Mouse (Mus musculus) G1E (cell line): ENCODE results near the gene Cpxm1. TPM values are rescaled to one million over a fixed set of nuclear protein-coding genes. Genes with fewer than 3 reads are reported as not detected.

Source experiments
- ATAC-seq: 2 replicates; pipeline ENCODE4 v1.8.0; 2016; ENCODE audit warnings: mild to moderate bottlenecking; ENCODE audit not compliant: insufficient number of reproducible peaks, poor library complexity, low FRiP score, severe bottlenecking; ENCODE audit errors: extremely low read depth
- DNase-seq: peaks from one replicate; pipeline ENCODE4 v3.0.0; 2012; ENCODE audit warnings: low spot score
- H3K27me3 ChIP-seq: 2 replicates; pipeline ENCODE4 v1.6.1; 2012; ENCODE audit warnings: mild to moderate bottlenecking, low read length, inconsistent platforms; ENCODE audit not compliant: insufficient read depth
- H3K36me3 ChIP-seq: replicated peaks from 2 replicates; pipeline ENCODE3; 2012; ENCODE audit warnings: mild to moderate bottlenecking, inconsistent platforms
- H3K4me1 ChIP-seq: 2 replicates; pipeline ENCODE4 v1.6.1; 2012; ENCODE audit warnings: low read depth, low read length, inconsistent platforms, mixed read lengths; ENCODE audit not compliant: insufficient read depth
- H3K4me3 ChIP-seq: 2 replicates; pipeline ENCODE4 v1.5.1; 2012; ENCODE audit warnings: low read depth, mild to moderate bottlenecking, inconsistent platforms, low read length, moderate library complexity, mixed read lengths
- H3K9me3 ChIP-seq: replicated peaks from 2 replicates; pipeline ENCODE4 v1.6.1; 2012; ENCODE audit warnings: inconsistent platforms
- CTCF ChIP-seq: IDR thresholded peaks from 2 replicates; pipeline ENCODE4 v1.5.1; 2012; ENCODE audit warnings: low read depth, low read length, inconsistent platforms, mixed read lengths
- GATA1 ChIP-seq: IDR thresholded peaks from 2 replicates; pipeline ENCODE4 v1.6.1; 2012; ENCODE audit warnings: borderline replicate concordance, low read length, inconsistent platforms, mixed read lengths
- GATA2 ChIP-seq: IDR thresholded peaks from 2 replicates; pipeline ENCODE4 v1.6.1; 2012; ENCODE audit warnings: low read depth, low read length, inconsistent platforms, borderline replicate concordance
- POLR2AphosphoS5 ChIP-seq: IDR thresholded peaks from 2 replicates; pipeline ENCODE4 v1.6.1; 2012; ENCODE audit warnings: low read depth, low read length, inconsistent platforms; ENCODE audit not compliant: insufficient replicate concordance
- TAL1 ChIP-seq: conservative IDR thresholded peaks from 2 replicates; pipeline ENCODE4 v1.6.1; 2012; ENCODE audit warnings: low read depth, low read length, inconsistent platforms, mixed read lengths
- polyA plus RNA-seq: library from polyadenylated mRNA; stranded (reverse); fragments of >175 nt; gene quantifications from 2 replicates; pipeline ENCODE4 v1.2.3, GENCODE M21; 2012
- total RNA-seq, 2 experiments: library from RNA; stranded (forward) in 1 of 2; stranded (reverse) in 1 of 2; fragments of 200-1000 nt in 1 of 2; fragments of >200 nt in 1 of 2; fragmentation: Nextera tagmentation in 1 of 2; gene quantifications; 2 replicates each; pipeline ENCODE4 v1.2.3; 2014 to 2017

Gene Cpxm1
- total and polyA plus RNA-seq, 3 experiments, result not detected

GRCm38 (mm10) chr2:130430484-130430883, 33.1 kb upstream of the Cpxm1 start:
- no peak for TF ChIP-seq POLR2AphosphoS5
- TF ChIP-seq GATA1, result no peak
- no peak for TF ChIP-seq TAL1
- TF ChIP-seq GATA2, result no peak
- TF ChIP-seq CTCF, result no peak
- Histone ChIP-seq H3K36me3 (peaks cover 74% of the 10 kb centered on the region), H3K27me3 (no peaks in the 10 kb centered on the region), H3K9me3 (no peaks in the 10 kb centered on the region), H3K4me3 (no peak overlapping the region), H3K4me1 (peaks cover 31% of the 10 kb centered on the region)
- ATAC-seq (no peak), DNase-seq (no peak)

GRCm38 (mm10) chr2:130429851-130430250, 32.5 kb upstream of the Cpxm1 start:
- TF ChIP-seq POLR2AphosphoS5, result no peak
- no peak for TF ChIP-seq CTCF
- no peak for TF ChIP-seq GATA2
- TF ChIP-seq TAL1, result no peak
- no peak for TF ChIP-seq GATA1
- peaks cover 37% of the 10 kb centered on the region for H3K4me1 ChIP-seq
- no peak for DNase-seq
- H3K9me3 ChIP-seq, result no peaks in the 10 kb centered on the region
- H3K27me3 ChIP-seq, result no peaks in the 10 kb centered on the region
- no peak for ATAC-seq
- H3K4me3 ChIP-seq, result no peak overlapping the region
- peaks cover 72% of the 10 kb centered on the region for H3K36me3 ChIP-seq

- no peak for ATAC-seq
- Histone ChIP-seq H3K4me1 (peaks cover 57% of the 10 kb centered on the region), H3K4me3 (peak overlapping the region; percentile 90), H3K9me3 (no peaks in the 10 kb centered on the region), H3K36me3 (peaks cover 63% of the 10 kb centered on the region), H3K27me3 (no peaks in the 10 kb centered on the region)
- DNase-seq, result peak; percentile 23
- no peak for TF ChIP-seq CTCF
- TF ChIP-seq GATA2, result no peak
- TF ChIP-seq TAL1, result no peak
- no peak for TF ChIP-seq POLR2AphosphoS5
- TF ChIP-seq GATA1, result no peak
Observed at GRCm38 (mm10) chr2:130425112-130425511, 27.7 kb upstream of the Cpxm1 start.

- Histone ChIP-seq H3K9me3 (no peaks in the 10 kb centered on the region), H3K4me1 (peaks cover 54% of the 10 kb centered on the region), H3K27me3 (no peaks in the 10 kb centered on the region), H3K36me3 (peaks cover 65% of the 10 kb centered on the region), H3K4me3 (peak within 1 kb of the TSS; percentile 90)
- DNase-seq (peak; percentile 83), ATAC-seq (peak; percentile 69)
- no peak for TF ChIP-seq POLR2AphosphoS5
- no peak for TF ChIP-seq GATA2
- no peak for TF ChIP-seq GATA1
- no peak for TF ChIP-seq TAL1
- no peak for TF ChIP-seq CTCF
Observed at GRCm38 (mm10) chr2:130424126-130424853, 26.9 kb upstream of the Cpxm1 start, which contains the start of the genes Vps16 and Pced1a. Gene Vps16, plus strand, starts transcription at chr2:130424339. Gene Pced1a, minus strand, starts transcription at chr2:130424701.

- H3K4me3 ChIP-seq, result peak overlapping the region; percentile 90
- H3K36me3 ChIP-seq, result peaks cover 67% of the 10 kb centered on the region
- no peaks in the 10 kb centered on the region for H3K9me3 ChIP-seq
- DNase-seq (peak; percentile 76), ATAC-seq (no peak)
- no peaks in the 10 kb centered on the region for H3K27me3 ChIP-seq
- H3K4me1 ChIP-seq, result peaks cover 48% of the 10 kb centered on the region
- no peak for TF ChIP-seq GATA1
- no peak for TF ChIP-seq GATA2
- no peak for TF ChIP-seq TAL1
- TF ChIP-seq POLR2AphosphoS5, result no peak
- no peak for TF ChIP-seq CTCF
Observed at GRCm38 (mm10) chr2:130423397-130424125, 26.2 kb upstream of the Cpxm1 start.
